Mouse (Mus musculus) urinary bladder, postnatal 14 days (tissue): Measurements from ENCODE around the gene F10.
A peak's percentile ranks its signal among the peaks of the same experiment; 100 is the strongest.

Experiments used
- DNase-seq: peaks from one replicate; pipeline ENCODE4 v3.0.0; 2021; ENCODE audit warnings: low spot score

F10 gene

DNA sequence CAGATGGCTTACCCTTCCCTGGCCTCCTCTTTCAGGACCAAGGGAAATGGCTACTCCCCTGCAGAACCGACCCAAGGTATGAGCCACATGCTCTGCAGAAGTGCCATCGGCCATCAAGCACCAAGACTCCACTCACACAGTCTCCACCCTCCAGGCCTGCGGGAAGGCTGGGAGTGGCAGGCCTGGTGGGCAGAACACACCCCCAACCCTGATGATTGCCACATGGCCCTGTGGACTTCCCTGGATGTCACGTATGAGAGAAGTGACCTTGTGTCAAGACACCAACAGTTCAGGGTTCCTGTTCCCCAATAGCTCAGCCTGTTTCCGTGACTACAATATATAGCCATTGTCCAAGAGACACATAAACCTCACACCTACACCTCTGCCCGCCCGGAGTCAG is at the start of gene F10:
Gene F10, plus strand, starts transcription at position 294 of the 400 bp plus-strand sequence.
- no peak for DNase-seq

DNA sequence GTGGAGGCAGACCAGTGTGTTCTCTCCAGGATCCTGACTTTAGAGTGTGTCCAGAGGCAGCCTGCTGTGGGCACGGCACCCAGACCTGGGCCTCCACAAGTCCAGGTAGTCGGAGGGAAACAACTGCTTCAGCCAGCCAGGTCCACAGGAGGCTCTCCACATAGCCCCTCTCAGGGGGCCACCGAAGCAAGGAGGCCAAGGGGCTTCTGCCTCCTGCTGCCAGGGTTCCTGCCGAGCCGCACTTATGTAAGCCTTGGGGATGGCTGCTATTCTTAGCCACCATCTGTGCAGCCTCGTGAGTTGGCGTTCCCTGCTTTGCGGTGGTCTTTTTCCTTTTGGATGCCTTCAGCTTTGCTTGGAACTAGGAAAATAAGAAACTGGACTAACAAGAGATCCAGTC is 49.5 kb upstream of the F10 start:
- DNase-seq: no peak

DNA sequence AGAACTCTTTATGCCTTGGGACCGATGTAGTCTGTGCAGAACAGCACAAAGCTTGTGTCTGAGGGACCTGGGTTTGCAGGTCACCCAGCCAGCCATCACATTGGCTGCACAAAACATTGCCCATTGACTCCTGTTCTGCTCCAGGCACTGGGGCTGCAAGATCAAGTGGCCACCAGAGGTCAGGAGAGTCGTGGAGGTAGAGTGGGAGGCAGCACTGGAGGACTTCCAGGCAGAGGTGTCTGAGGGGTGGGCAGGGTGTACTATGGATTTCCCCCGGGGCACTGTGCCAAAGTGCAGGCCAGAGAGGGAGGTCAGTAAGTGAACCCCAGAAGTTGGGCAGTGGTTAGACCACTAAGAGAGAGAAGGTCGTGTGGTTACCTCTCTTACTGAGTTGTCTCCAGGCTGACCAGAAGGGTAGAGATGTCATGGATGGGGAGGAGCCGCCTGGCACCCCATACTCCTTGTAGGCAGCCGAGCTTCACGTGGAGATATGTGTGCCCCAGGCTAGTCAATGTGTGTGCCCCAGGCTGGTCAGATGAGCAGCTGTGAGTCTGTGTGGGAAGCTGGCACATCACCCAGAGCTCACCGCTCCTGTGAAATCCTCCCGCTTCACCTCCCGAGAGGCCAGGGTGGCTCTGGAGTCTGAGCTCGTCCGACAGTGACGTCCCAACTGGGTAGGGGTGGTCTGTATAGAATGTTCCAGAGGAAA is 48.2 kb upstream of the F10 start:
- DNase-seq: no peak

DNA sequence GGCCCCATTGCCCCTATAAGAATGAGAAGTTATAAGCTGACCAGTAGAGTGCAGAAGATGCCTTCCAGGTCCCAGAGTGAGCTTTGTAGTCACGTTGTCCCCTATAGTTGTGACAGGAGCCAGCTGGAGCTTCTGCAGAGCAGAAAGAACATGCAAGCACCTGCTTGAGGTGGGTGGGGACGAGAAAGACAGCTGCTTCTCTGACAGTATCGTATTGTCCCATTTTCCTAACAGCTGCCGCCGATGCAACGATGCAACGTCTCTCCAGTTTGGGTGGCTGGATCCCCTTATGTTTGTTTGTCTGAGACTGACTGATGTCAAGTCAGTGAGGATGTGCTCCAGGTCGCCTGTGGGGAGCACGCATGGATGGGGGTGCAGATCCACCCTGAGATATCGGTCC is 45.7 kb upstream of the F10 start:
- no peak for DNase-seq

DNA sequence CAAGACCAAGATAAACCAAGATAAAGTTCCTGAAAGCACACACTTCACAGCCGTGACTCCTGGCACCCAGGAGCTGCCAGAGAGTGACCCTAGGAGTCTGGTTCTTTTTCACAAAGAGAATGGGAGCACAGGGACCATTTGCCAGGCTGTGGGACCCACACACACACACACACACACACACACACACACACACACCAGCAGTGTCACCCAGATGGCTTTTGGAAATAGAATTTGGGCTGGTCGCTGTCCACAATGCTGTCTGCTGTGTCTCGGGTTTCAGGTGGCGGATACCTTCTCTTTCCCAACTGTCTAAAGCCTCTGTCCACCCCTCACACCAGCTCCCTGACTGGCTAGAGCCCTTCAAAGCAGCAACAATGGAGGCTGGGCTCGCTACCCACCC is 42.6 kb upstream of the F10 start:
- no peak for DNase-seq

DNA sequence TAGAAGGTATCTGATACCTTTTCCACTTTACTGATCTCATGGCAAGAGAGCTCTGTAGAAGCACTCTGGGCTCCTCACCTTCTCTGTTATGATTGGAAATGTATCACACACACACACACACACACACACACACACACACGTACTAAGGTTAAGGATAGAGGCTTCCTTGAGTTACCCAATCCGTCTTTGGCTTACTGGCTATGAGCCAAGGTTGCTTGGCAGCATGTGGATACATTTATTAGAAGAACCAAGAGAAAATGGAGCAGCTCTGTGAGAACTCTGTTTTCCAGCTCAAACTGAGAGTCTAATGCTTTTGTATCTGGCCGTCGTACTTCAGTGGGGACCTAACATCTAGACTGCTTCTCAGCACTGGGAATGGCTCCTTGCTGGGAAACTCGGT is 41.6 kb upstream of the F10 start:
- DNase-seq: no peak

DNA sequence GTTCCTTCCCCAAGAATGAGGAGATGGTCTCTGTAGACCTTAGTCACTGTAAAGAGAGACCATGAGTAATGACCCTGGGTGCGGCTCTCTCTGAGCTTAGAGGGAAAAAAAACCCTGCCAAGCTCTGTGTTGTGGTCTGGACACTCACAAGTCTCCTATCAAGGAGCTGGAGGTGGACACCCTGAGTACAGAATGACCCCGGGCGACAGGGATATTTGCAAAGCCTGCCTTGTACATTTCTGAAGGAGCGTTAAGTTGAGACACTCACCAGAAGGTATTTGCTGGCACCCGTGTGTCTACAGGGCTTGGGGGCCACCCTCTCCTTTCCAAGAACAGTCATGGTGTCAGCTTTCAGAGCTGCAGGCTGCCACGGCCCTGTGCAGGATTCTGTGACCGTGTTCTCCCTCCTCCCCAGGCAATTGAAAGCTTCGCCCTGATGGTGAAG is 40.3 kb upstream of the F10 start:
- DNase-seq: peak; percentile 10

DNA sequence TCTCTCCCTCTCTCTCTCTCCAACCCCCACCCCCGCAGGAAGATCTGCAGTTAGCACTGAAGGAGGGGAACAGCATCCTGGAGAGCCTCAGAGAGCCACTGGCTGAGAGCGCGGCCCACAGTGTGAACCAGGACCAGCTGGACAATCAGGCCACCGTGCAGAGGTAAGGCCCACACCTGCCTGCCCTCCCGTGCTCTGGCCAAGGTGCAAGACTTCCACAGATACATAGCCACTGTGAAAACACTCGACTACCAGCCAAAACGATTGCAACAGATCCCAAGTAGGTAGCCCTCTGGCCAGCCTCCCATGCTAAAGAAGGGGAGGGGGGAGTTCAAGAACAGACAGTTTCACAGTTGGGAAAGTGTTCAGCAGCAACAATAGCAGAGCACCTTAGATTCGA is 38.8 kb upstream of the F10 start:
- no peak for DNase-seq

DNA sequence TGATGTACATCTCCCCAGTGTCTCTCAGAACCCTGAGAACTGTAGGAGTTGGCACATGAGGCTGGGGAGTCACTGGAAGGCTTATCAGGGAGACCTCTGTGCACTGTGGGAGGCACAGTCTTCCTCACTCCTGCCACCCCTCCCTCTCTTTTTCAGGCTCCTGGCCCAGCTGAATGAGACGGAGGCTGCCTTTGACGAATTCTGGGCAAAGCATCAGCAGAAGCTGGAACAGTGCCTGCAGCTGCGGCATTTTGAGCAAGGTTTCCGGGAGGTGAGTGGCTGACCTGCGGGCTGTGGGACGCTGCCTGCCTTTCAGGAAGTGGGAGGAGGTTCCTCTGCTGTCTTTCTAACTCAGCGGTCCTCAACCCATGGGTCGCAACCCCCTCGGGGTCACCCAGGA is 37.3 kb upstream of the F10 start:
- no peak for DNase-seq

DNA sequence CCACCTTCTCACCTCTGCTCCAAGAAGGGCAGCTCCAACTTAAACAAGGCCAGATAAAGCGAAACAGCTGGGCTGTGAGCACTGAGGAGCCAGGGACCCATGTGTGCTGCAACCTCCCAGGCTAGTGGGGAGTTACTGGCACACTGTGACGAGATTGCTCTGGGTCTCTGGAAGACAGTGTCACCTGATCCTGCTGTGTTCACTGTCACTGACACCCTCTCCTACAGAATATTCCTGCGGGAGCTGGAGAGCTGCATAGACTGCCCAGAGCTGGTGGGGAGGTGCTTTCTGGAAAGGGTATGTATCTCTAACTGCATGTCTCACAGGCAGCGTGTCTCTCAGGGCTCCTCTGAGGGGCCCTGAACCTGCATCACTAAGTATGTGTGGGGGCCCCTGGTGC is 29.6 kb upstream of the F10 start:
- DNase-seq: no peak

DNA sequence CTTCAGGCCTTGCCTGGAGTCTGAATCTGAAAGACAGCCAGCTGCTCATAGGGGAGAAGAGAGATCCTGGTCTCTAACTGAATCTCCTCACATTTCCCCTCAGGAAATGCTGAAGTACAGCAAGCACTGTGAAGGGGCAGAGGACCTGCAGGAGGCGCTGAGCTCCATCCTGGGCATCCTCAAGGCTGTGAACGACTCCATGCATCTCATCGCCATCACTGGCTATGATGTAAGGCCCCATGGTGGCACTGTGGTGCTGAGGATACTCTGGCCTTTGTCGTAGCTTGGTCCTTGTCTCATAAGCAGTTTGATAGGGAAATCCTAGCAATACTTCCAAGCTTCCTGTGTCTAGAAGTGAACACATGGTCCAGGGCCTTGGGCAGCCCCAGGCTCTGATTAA is 26.8 kb upstream of the F10 start:
- no peak for DNase-seq

DNA sequence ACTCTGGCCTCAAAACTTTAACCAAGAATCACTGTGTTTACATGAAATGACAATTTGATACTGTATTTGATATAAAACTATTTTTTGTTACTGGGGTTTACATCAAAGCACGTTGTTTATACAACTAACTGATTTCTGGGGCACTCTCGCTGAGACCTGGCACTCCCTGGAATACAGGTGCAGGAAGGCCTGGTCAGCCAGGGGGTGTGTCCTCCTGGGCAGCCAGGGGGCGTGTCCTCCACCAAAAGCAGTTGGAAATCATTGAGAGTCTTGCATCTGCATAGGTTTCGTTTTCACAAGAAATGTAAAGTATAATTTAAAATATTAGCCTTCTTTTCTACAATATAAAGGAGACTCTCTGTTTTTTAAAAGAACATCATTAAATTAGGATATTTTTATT is 17.5 kb upstream of the F10 start:
- no peak for DNase-seq

DNA sequence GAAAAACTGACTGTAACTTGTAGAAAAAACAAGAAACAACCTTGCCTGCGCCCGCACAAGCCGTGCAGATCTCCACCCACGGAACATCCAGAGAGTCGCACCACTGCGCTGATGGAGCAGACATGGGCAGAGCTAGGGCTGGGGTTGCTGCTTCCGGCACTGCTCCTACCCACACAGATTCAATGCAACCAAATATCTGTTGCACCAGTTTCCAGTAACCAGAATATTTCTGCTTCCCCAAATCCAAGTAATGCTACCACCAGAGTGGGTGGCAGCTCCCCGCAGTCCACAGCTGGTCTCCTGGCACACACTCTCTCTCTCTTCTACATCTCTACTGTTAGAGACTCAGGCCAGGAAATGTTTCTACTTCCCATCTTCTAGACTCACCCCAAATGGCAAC is 15.3 kb upstream of the F10 start:
- no peak for DNase-seq

DNA sequence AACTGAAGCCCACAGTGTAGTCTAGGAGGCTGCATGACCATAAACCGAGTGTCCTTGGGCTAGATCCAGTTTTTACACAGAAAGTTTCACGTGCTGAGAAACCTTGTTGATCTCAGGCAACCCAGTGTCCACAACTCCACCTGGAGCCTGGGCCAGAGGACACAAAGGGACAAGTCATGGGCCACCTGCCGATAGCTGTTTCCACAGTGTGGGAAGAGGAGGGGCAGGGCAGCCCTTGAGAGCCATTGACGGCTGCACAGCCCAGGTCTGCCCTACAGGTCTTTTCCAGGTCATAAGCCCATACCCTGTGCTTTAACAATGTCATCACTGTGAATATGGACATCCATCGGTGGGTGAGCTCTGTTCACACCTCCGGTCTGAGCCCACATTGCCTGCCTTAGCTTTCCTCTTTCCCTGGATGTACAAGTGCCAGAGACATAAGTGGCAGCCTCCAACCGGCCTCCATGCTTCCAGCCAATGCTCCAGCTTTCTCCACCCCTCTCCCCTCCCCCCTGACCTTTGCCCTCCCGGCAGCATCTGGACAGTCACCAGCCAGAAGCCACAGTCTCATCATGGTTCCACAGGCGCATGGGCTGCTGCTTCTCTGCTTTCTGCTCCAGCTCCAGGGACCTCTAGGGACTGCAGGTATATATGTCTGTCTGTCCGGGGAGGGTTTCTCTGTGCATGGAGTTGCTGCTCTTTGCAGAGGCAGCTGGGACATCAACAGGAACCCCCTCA is 11.5 kb upstream of the F10 start, which contains the start of gene F7:
Gene F7, plus strand, starts transcription at position 548 of the 738 bp plus-strand sequence.
- no peak for DNase-seq

DNA sequence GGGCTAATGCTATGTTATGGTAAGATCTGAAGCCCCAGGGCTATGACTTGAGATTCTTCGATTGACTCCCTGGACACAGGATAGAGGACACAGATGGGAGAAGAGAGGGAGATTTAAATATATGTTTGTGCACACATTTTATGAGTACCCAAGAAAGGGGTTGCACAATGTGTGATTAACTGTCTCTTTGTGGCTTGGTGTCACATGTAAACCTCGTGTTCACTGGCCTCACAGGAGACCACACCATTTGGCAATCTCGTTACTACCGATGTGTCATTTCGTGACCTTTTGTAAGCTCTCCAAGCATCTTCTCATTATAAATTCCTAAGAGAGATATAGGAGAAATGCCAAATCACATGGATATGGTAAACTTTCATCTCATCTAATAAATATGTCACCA is 9.5 kb upstream of the F10 start:
- DNase-seq: no peak

DNA sequence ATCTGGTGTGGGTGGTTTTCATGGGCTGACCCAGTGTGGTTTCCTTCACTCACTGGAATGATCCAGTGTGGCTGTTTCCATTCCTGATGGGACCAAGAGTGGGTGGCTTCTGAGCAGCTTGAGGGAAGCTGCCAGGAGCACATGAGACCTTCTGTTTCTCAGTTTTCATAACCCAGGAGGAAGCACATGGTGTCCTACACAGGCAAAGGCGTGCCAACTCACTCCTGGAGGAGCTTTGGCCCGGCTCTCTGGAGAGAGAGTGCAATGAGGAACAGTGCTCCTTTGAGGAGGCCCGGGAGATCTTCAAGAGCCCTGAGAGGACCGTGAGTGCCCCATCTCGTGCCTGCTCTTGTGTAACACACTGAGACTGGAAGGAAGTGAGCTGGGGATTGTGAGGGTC is 8.6 kb upstream of the F10 start:
- DNase-seq: no peak

DNA sequence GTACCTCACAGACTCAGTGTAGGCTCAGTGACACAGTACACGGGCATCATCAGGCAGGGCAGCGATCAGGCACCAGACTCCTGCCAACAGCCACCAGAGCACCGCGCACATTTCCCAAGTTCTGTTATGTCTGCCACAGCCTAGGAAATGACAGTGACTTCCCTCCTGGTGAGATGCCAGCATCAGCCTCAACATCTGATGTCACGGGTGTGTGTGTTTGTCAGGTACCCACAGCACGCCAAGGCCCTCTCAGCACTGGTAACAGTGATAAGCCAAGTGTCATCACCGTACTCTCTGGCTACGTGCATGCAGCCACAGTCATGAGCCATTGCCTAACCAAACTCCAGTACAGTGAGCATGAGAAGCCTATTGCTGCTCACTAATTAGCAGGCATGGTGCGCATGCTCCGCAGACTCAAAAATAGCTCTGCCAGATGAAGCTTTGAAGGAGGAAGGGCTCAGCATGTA is 729 bp upstream of the F10 start:
- no peak for DNase-seq

DNA sequence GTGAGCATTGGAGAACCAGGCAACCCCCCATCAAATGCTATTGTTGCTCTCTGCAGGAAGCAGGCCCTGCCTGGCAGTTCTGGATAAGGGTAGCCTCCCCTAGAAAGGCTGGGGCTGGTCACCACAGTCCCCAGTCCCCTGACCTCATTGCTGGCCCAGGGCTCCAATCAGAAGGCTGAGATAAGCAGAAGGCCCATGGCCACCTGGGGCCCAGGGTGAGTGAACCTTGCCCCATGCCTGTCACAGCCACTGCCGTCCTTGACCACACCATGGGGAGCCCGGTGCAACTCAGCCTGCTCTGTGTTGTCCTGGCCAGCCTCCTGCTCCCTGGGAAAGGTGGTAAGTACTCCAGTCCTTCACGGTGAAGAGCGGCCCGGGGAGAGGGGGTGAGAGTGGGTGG is 461 bp downstream of the F10 start:
- DNase-seq: no peak

DNA sequence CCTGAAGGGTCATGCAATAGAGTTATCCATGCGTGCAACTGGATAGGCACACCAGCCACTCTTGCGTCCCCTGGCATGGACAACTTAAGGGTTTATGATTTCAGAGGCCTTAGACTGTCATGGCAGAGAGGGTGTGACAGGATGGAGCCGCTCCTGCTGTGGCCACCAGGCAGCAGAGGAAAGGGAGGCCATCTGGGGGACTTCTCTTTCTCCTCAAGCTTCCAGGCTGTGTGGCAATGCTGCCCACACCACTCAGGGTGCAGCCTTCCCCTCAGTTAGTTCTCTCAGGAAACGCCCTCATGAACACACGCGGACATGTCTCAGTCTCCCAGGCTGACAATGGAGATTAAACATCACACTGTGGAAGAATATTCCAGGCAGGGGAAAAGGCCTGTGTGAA is 1.9 kb downstream of the F10 start:
- no peak for DNase-seq

DNA sequence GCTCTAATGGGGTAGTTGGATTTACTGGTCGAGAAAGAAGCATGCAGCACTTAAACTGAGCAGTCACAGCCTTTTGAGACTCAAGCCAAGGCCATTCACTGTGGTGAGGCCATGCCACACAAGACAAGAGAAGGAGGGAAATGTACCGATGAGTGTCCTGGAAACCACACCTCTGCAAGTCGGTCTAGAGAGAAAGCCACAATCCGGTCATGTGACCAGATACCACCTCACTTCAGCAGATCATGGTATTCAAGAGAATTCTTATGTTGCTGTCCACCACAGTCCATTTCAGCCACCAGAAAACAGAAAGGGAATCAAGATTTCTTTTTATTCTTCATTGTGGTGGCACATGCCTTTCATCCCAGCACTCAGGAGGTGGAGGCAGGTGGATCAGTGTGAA is 4.4 kb downstream of the F10 start:
- DNase-seq: no peak

DNA sequence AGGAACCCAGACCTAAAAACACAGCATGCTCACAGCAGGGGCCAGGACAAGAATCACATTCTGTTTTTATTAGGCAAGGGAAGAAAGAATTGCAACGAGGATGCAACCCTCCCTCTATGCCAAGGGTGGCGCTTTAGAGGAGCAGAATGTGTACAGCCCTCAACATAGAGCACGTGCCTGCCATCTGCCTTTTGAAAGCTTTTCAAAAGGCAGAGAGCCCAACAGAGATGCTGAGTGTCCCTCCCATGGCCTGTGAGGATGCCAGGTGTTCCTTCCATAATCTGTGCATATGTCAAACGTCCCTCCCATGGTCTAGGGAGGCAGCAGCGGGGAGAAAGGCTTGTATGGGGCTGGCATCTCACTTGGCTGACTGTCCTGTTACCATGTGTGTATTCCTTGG is 10.5 kb downstream of the F10 start:
- DNase-seq: no peak

DNA sequence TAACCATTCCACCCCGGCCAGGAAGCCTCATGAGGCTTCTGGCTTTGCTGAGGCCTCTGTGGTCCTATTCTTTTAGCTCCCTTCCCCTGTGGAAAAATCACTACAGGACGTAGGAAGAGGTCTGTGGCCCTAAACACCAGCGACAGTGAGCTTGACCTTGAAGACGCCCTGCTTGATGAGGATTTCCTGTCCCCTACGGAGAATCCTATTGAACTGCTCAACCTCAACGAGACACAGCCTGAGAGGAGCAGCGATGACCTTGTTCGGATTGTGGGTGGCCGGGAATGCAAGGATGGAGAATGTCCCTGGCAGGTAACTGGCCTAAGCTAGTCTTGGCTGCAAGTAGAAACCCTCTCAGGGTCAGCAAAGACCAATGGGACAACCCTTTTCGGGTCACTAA is 13.4 kb downstream of the F10 start:
- no peak for DNase-seq

DNA sequence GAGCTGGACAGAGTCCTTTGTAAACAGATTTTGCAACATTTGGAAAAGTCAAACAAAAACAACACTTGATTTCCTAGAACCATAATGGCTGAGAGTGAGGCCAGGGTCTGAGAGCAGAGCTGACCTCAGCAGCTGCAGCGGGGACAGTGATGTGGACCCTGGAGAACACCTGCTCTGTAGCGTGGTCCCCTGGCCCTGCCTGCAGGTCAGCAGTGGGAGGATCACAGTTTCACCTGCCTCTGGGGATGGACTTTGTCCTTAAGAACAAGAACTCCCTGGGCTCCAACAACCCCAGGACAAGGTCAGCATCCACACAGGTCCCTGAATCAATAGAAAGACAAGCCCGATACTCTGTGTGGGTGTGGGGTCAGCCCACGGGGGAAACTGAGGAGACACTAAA is 20.2 kb downstream of the F10 start:
- DNase-seq: no peak
